Mouse (Mus musculus): ENCODE results near the gene Hist2h2aa1. TPM values are rescaled to one million over a fixed set of nuclear protein-coding genes. Genes with fewer than 3 reads are reported as not detected.
A peak's percentile ranks its signal among the peaks of the same experiment; 100 is the strongest.
"Not testable (repeated sequence)": the region's sequence is repeated elsewhere in the genome, so short reads cannot be mapped to it uniquely, and the experiment has no call there.

The Hist2h2aa1 gene
- total RNA-seq (2021): 10 to 100 TPM in 1 of 2 experiments, 1 to 10 TPM in 1; 7.7 to 40.9 TPM

- peak; percentile 85 for DNase-seq (ENCODE audit: low spot score)
- intact Hi-C loops (cut with DNase I): not testable (repeated sequence)
Measured at GRCm38 (mm10) chr3:96245003-96245886, at the start of gene Hist2h2aa1. TSS of gene Hist2h2aa1 (plus strand) at chr3:96245497.

- intact Hi-C loops (cut with DNase I): no loop called here
- no peak for DNase-seq (ENCODE audit: low spot score)
Measured at GRCm38 (mm10) chr3:96195616-96196313, 49.5 kb upstream of the Hist2h2aa1 start.

- intact Hi-C loops (cut with DNase I): no loop called here
- no peak for DNase-seq (ENCODE audit: low spot score)
Measured at GRCm38 (mm10) chr3:96196437-96197128, 48.7 kb upstream of the Hist2h2aa1 start.

- DNase-seq (ENCODE audit: low spot score): peak; percentile 81
Measured at GRCm38 (mm10) chr3:96197129-96197749, 48.1 kb upstream of the Hist2h2aa1 start.

DNA sequence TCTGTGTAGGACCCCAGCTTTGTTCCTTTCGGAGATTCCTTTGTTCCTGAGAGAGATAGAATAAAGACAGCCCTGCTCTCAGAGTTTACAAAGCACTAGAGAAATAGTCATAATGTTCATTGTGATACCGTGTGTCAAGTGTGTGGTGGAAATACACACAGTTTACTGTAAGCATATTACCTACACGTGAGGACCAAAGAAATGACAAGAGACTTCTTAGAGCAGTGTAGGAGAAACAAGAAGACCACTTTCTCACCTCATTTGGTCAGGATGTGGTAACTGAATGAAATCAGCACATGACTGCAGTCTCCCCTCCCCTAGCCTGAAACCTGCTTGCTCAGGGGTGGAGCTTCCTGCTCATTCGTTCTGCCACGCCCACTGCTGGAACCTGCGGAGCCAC, 47.1 kb upstream of the Hist2h2aa1 start:
- DNase-seq (ENCODE audit: low spot score): no peak
- intact Hi-C loops (cut with DNase I): no loop called here

More at GRCm38 (mm10) chr3:96197129-96197749, 48.1 kb upstream of the Hist2h2aa1 start:
- intact Hi-C loops (cut with DNase I): no loop called here

GRCm38 (mm10) chr3:96198601-96199251, 46.6 kb upstream of the Hist2h2aa1 start:
- DNase-seq (ENCODE audit: low spot score); intact Hi-C loops (cut with DNase I): not testable (repeated sequence)

DNA sequence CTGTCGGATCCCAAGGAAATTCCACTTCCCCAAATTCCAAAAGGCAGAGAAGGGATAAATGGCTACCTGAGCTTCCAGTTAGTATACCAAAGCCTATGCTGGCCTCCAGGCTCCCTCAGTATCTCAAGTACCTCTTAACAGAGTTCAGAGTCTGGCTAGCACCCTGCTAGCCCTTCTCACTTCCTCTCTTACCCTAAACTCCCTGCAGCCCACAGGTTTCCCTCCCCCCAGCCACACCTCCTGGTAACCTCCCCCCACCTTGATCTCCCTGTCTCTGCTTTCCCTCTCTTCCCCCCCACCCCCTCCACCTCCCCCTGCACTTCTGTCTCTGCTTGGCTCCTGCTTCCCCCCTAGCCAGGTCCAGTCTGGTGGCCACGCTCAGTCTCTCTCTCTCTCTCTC, 45.6 kb upstream of the Hist2h2aa1 start:
- intact Hi-C loops (cut with DNase I): no loop called here
- DNase-seq (ENCODE audit: low spot score): no peak

DNA sequence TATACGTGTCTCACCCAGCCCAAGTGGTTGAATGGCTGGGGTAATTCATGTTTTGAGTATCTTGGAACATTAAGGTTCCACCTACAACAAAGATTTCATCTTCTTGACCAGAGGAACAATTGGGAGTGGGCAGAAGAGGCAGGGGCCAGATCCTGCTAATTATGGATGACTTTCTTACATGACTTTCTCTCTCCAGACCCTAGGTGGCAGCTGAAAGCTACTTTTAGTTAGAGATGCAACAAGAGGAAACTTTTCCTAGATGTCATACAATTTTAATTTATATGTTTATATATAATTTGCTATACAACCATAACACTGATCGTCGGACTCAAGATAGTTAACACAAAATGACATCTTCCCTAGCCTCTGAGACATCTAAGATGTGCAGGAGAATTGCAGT, 37.5 kb upstream of the Hist2h2aa1 start:
- no peak for DNase-seq (ENCODE audit: low spot score)
- intact Hi-C loops (cut with DNase I): no loop called here

- DNase-seq (ENCODE audit: low spot score): no peak
- intact Hi-C loops (cut with DNase I): no loop called here
Measured at GRCm38 (mm10) chr3:96209242-96209641, 36.1 kb upstream of the Hist2h2aa1 start.

GRCm38 (mm10) chr3:96219191-96219641, 26.1 kb upstream of the Hist2h2aa1 start:
- DNase-seq (ENCODE audit: low spot score): no peak
- intact Hi-C loops (cut with DNase I): loop anchor here (2.0 kb wide), 1 partner anchor 48 kb away; no protein-coding TSS in a partner anchor

- DNase-seq (ENCODE audit: low spot score): peak; percentile 61
- intact Hi-C loops (cut with DNase I): loop anchor here (2.0 kb wide), 2 partner anchors 49 kb away; partner anchors contain the start of genes Hist2h2bb and Hist2h3b
Measured at GRCm38 (mm10) chr3:96219661-96220130, 25.6 kb upstream of the Hist2h2aa1 start, which contains the start of the genes Bola1 and Hist2h2ab. TSS of gene Bola1 (minus strand) at chr3:96219709. TSS of gene Hist2h2ab (plus strand) at chr3:96219865.

GRCm38 (mm10) chr3:96220131-96220764, 25.0 kb upstream of the Hist2h2aa1 start:
- intact Hi-C loops (cut with DNase I): loop anchor here (2.0 kb wide), 1 partner anchor 49 kb away; the partner anchor contains the start of genes Hist2h2bb and Hist2h3b
- DNase-seq (ENCODE audit: low spot score): not testable (repeated sequence)

- DNase-seq (ENCODE audit: low spot score): peak; percentile 83
- intact Hi-C loops (cut with DNase I): loop anchor here (2.0 kb wide), 1 partner anchor 48 kb away; the partner anchor contains the start of genes Hist2h2bb and Hist2h3b
Measured at GRCm38 (mm10) chr3:96220765-96221639, 24.3 kb upstream of the Hist2h2aa1 start, which contains the start of the genes Hist2h2ac and Hist2h2be. TSS of gene Hist2h2ac (minus strand) at chr3:96220880. TSS of gene Hist2h2be (plus strand) at chr3:96221119.

GRCm38 (mm10) chr3:96221640-96222038, 23.7 kb upstream of the Hist2h2aa1 start:
- no peak for DNase-seq (ENCODE audit: low spot score)
- intact Hi-C loops (cut with DNase I): loop anchor here (2.0 kb wide), 1 partner anchor 47 kb away; the partner anchor contains the start of genes Hist2h2bb and Hist2h3b

DNA sequence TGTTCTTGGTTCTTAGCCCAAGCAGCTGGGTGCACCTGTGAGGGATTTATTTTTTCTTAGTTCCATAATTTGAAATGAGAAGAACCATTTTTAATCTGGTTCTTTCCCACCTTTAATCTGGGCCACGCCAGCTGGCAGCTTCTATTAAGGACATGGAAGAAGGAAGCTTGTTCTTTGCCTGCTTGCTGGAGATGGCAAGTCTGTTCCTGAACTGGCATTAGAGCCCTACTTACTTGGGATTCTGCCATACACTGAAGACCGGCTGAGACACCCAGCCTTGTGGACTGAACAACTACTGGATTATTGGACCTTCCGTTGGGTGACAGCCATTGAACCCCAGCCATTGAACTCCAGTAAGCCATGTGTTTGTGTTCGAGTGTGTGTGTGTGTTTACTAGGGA, 22.5 kb upstream of the Hist2h2aa1 start:
- no peak for DNase-seq (ENCODE audit: low spot score)
- intact Hi-C loops (cut with DNase I): no loop called here

DNA sequence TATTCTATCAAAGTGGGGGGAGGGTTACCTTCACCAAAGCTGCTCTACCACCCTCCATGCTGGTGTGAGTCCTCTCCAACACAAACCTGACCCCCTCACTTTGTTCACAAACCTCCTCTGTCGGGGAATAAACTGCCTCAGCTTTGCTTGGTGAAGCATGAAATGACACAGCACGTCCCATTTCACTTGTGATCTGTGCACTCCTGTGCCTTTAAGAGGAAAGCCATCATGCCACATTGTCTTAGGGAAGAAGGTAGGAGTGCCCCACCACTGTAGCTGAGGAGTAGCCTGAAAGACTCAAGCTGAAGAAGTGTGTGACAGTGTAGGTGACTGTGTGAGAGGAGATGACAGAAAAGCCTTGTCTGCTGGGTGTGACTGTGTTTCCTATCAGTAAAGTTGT, 19.9 kb upstream of the Hist2h2aa1 start:
- intact Hi-C loops (cut with DNase I): no loop called here

More for the DNA sequence above, 19.9 kb upstream of the Hist2h2aa1 start:
- DNase-seq (ENCODE audit: low spot score): no peak

Data from heart, postnatal 25 days (tissue).